Mouse (Mus musculus) limb, embryonic 12.5 days (tissue): Measurements from ENCODE around the gene Vav1. TPM values are rescaled to one million over a fixed set of nuclear protein-coding genes. Genes with fewer than 3 reads are reported as not detected.
A peak's percentile ranks its signal among the peaks of the same experiment; 100 is the strongest.

Experiments
- ATAC-seq: fragments of 200-750 bp; cut with Nextera tagmentation; 2 replicates; pipeline ENCODE4 v1.8.0; 2017; ENCODE audit warnings: low read depth, moderate TSS enrichment; ENCODE audit not compliant: insufficient number of reproducible peaks, insufficient read depth, low FRiP score, low TSS enrichment
- H3K27ac ChIP-seq: fragments of 300-500 bp; sonication (generic); 2 replicates; pipeline ENCODE4 v1.5.1; 2016; ENCODE audit warnings: mild to moderate bottlenecking, moderate library complexity
- H3K27me3 ChIP-seq: fragments of 300-500 bp; sonication (generic); 2 replicates; pipeline ENCODE4 v1.6.1; 2016; ENCODE audit warnings: mild to moderate bottlenecking, moderate library complexity
- H3K36me3 ChIP-seq: fragments of 300-500 bp; sonication (generic); 2 replicates; pipeline ENCODE4 v1.6.1; 2016; ENCODE audit warnings: mild to moderate bottlenecking, moderate library complexity
- H3K4me1 ChIP-seq: fragments of 300-500 bp; sonication (generic); replicated peaks from 2 replicates; pipeline ENCODE4 v1.6.1; 2016
- H3K4me2 ChIP-seq: fragments of 300-500 bp; sonication (generic); 2 replicates; pipeline ENCODE4 v1.6.1; 2016; ENCODE audit warnings: mild to moderate bottlenecking, moderate library complexity
- H3K4me3 ChIP-seq: fragments of 300-500 bp; sonication (generic); replicated peaks from 2 replicates; pipeline ENCODE4 v1.5.1; 2016; ENCODE audit warnings: mild to moderate bottlenecking
- H3K9ac ChIP-seq: fragments of 300-500 bp; sonication (generic); replicated peaks from 2 replicates; pipeline ENCODE4 v1.6.1; 2016; ENCODE audit warnings: mild to moderate bottlenecking, moderate library complexity
- H3K9me3 ChIP-seq: fragments of 300-500 bp; sonication (generic); 2 replicates; pipeline ENCODE4 v1.6.1; 2016; ENCODE audit warnings: mild to moderate bottlenecking, moderate library complexity
- WGBS: fragments of 180-500 bp; shearing (Covaris S2); methylation state at CpG from one replicate; pipeline ENCODE4 v1.1.7; 2016; 5-methylcytosine and 5-hydroxymethylcytosine counted together
- polyA plus RNA-seq: library from polyadenylated mRNA; unstranded; fragments of >200 nt; fragmentation: Nextera tagmentation; extraction: Ambion mirVana; gene quantifications from 2 replicates; pipeline ENCODE4 v1.2.1, GENCODE M21; 2016

Gene Vav1
- polyA plus RNA-seq, 1 experiment from 2014 or later, result 1.8 TPM

DNA sequence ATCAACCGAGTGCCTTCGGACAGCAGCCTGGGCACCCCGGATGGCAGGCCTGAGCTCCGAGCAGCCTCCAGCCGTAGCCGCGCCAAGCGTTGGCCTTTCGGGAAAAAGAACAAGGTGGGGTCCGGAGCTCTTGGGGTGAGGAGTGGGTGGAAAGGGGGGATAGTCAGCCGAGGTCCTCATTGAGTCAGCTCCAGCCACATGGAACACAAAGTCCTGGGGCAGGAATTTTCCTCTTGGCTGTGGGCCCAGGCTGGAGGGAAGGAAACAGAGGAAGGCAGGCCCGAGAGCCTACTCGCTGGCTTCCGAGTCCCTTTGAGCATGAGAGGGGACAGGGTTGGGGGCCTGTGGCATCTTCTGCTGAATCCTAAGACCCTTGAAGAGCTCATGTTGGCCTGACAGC, 23.5 kb upstream of the Vav1 start:
- H3K27ac ChIP-seq, result no peak overlapping the region
- ATAC-seq, result no peak
- H3K4me3 ChIP-seq, result no peak overlapping the region
- no peaks in the 10 kb centered on the region for H3K27me3 ChIP-seq
- H3K36me3 ChIP-seq, result peaks cover 72% of the 10 kb centered on the region
- H3K4me1 ChIP-seq, result peaks cover 9% of the 10 kb centered on the region; the same call in 1 of the 2 replicates
- H3K9ac ChIP-seq, result no peak overlapping the region
- no peaks in the 10 kb centered on the region for H3K9me3 ChIP-seq
- no peak overlapping the region for H3K4me2 ChIP-seq
- WGBS, result 96% methylated on average over 14 of the region's 14 CpGs

- WGBS, result 94% methylated on average over 22 of the region's 22 CpGs
- no peaks in the 10 kb centered on the region for H3K27me3 ChIP-seq
Measured at GRCm38 (mm10) chr17:57256921-57257485, 21.9 kb upstream of the Vav1 start.

DNA sequence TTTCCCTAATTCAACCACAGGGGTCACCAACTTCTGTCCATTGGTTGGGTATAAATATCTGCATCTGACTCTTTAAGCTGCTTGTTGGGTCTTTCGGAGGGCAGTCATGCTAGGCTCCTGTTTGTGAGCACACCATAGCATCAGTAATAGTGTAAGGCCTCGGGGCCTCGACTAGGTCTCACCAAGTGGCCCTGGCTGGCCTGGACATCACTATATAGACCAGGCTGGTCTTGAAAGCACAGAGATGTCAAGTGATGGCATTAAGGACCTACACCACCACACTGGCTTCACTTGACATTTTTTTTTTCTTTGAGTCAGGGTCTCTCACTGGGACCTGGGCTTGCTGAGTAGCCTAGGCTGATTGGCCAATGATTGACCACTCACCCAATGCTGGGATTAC, 20.7 kb upstream of the Vav1 start:
- H3K4me3 ChIP-seq, result no peak overlapping the region
- no peak for ATAC-seq
- peaks cover 99% of the 10 kb centered on the region for H3K36me3 ChIP-seq

More at GRCm38 (mm10) chr17:57256921-57257485, 21.9 kb upstream of the Vav1 start:
- no peak overlapping the region for H3K9ac ChIP-seq
- no peak for ATAC-seq
- H3K4me1 ChIP-seq, result no peaks in the 10 kb centered on the region
- H3K27ac ChIP-seq, result no peak overlapping the region
- H3K4me3 ChIP-seq, result no peak overlapping the region
- peaks cover 89% of the 10 kb centered on the region for H3K36me3 ChIP-seq
- H3K4me2 ChIP-seq, result no peak overlapping the region
- H3K9me3 ChIP-seq, result no peaks in the 10 kb centered on the region

DNA sequence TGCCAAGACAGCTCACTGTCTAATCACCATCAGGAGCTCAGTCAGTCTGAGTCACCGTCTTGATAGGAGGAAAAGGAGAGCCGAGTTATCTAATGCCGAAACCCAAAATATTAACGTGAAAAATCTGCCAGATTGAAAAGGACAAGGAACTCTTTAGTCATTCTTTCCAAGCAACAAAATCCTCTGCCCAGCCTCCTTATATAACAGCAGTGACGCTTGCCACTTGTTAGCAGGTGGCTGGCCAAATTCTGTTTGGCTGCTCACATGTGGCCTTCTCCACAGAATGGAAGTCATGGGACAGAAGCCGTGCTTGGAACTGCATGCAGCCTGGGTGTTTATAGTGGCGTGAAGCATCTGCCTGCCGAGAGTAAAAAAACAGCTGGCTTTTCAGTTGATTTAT, 19.2 kb upstream of the Vav1 start:
- peaks cover 94% of the 10 kb centered on the region for H3K36me3 ChIP-seq
- 89% methylated on average over 8 of the region's 8 CpGs for WGBS

More for the DNA sequence above, 20.7 kb upstream of the Vav1 start:
- Histone ChIP-seq H3K27me3 (no peaks in the 10 kb centered on the region), H3K9ac (no peak overlapping the region), H3K9me3 (no peaks in the 10 kb centered on the region), H3K4me2 (no peak overlapping the region), H3K27ac (no peak overlapping the region), H3K4me1 (no peaks in the 10 kb centered on the region)
- WGBS, result 95% methylated on average over 3 of the region's 3 CpGs

GRCm38 (mm10) chr17:57260351-57260750, 18.5 kb upstream of the Vav1 start:
- Histone ChIP-seq H3K4me2 (no peak overlapping the region), H3K4me1 (0 out of 2 replicates have a peak, but pooled peaks cover 3% of the 10 kb centered on the region), H3K27ac (no peak overlapping the region), H3K9me3 (no peaks in the 10 kb centered on the region), H3K9ac (no peak overlapping the region), H3K27me3 (no peaks in the 10 kb centered on the region), H3K4me3 (no peak overlapping the region), H3K36me3 (peaks cover 88% of the 10 kb centered on the region)
- WGBS, result 93% methylated on average over 9 of the region's 9 CpGs
- ATAC-seq, result no peak

More for the DNA sequence above, 19.2 kb upstream of the Vav1 start:
- ATAC-seq, result no peak
- H3K27me3 ChIP-seq, result no peaks in the 10 kb centered on the region
- H3K9me3 ChIP-seq, result no peaks in the 10 kb centered on the region
- H3K4me1 ChIP-seq, result no peaks in the 10 kb centered on the region
- H3K27ac ChIP-seq, result no peak overlapping the region
- no peak overlapping the region for H3K4me3 ChIP-seq
- H3K4me2 ChIP-seq, result no peak overlapping the region
- no peak overlapping the region for H3K9ac ChIP-seq

- Histone ChIP-seq H3K9me3 (no peaks in the 10 kb centered on the region), H3K4me3 (no peak overlapping the region), H3K4me2 (no peak overlapping the region), H3K36me3 (peaks cover 79% of the 10 kb centered on the region), H3K9ac (no peak overlapping the region), H3K27me3 (no peaks in the 10 kb centered on the region), H3K27ac (no peak overlapping the region), H3K4me1 (0 out of 2 replicates have a peak, but pooled peaks cover 5% of the 10 kb centered on the region)
- 91% methylated on average over 4 of the region's 4 CpGs for WGBS
- no peak for ATAC-seq
Measured at GRCm38 (mm10) chr17:57261286-57261685, 17.6 kb upstream of the Vav1 start.

GRCm38 (mm10) chr17:57261796-57262195, 17.1 kb upstream of the Vav1 start:
- no peak overlapping the region for H3K9ac ChIP-seq
- H3K4me2 ChIP-seq, result no peak overlapping the region
- H3K9me3 ChIP-seq, result no peaks in the 10 kb centered on the region
- no peak overlapping the region for H3K27ac ChIP-seq
- ATAC-seq, result no peak
- H3K27me3 ChIP-seq, result no peaks in the 10 kb centered on the region
- H3K4me3 ChIP-seq, result no peak overlapping the region
- 0 out of 2 replicates have a peak, but pooled peaks cover 5% of the 10 kb centered on the region for H3K4me1 ChIP-seq
- H3K36me3 ChIP-seq, result peaks cover 74% of the 10 kb centered on the region
- WGBS, result 57% methylated on average over 1 of the region's 1 CpGs

DNA sequence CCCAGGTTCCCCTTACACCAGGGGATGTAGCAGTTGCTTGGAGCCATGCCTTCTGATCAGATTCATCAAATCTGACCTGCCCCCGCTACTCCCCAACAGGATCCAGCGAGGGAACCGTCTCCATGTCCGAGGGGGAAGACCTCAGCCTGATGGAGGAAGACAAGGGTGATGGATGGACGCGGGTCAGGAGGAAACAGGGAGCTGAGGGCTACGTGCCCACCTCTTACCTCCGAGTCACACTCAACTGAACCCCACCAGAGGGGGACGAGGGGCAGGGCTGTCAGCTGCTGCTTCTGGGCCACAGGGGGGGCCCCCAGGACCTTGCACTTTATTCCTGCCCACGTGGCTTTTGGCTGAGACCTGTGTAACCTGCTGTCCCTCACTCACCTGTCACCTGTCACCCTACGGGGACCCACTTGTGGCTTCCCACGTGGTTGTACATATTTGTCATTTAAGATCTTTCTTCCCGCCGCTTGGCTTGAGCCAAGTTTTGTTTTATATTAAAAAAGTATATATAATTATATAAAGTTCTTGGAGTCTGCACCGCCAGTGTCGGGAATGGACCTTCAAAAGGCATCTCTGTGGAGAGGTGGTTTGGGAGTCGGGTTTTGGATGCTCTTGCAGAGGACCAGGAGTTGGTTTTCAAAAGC, 15.9 kb upstream of the Vav1 start:
- H3K27me3 ChIP-seq, result no peaks in the 10 kb centered on the region
- H3K9me3 ChIP-seq, result no peaks in the 10 kb centered on the region
- H3K4me2 ChIP-seq, result no peak overlapping the region
- 0 out of 2 replicates have a peak, but pooled peaks cover 5% of the 10 kb centered on the region for H3K4me1 ChIP-seq
- 89% methylated on average over 17 of the region's 17 CpGs for WGBS
- no peak overlapping the region for H3K4me3 ChIP-seq
- H3K27ac ChIP-seq, result no peak overlapping the region
- H3K36me3 ChIP-seq, result peaks cover 62% of the 10 kb centered on the region
- ATAC-seq, result no peak
- H3K9ac ChIP-seq, result no peak overlapping the region

- no peaks in the 10 kb centered on the region for H3K9me3 ChIP-seq
- ATAC-seq, result no peak
- 0 out of 2 replicates have a peak, but pooled peaks cover 5% of the 10 kb centered on the region for H3K4me1 ChIP-seq
- H3K27ac ChIP-seq, result no peak overlapping the region
- H3K4me3 ChIP-seq, result no peak overlapping the region
- H3K4me2 ChIP-seq, result no peak overlapping the region
- no peaks in the 10 kb centered on the region for H3K27me3 ChIP-seq
- peaks cover 51% of the 10 kb centered on the region for H3K36me3 ChIP-seq
- no peak overlapping the region for H3K9ac ChIP-seq
- WGBS, result 85% methylated on average over 2 of the region's 2 CpGs
Measured at GRCm38 (mm10) chr17:57264164-57264563, 14.7 kb upstream of the Vav1 start.

DNA sequence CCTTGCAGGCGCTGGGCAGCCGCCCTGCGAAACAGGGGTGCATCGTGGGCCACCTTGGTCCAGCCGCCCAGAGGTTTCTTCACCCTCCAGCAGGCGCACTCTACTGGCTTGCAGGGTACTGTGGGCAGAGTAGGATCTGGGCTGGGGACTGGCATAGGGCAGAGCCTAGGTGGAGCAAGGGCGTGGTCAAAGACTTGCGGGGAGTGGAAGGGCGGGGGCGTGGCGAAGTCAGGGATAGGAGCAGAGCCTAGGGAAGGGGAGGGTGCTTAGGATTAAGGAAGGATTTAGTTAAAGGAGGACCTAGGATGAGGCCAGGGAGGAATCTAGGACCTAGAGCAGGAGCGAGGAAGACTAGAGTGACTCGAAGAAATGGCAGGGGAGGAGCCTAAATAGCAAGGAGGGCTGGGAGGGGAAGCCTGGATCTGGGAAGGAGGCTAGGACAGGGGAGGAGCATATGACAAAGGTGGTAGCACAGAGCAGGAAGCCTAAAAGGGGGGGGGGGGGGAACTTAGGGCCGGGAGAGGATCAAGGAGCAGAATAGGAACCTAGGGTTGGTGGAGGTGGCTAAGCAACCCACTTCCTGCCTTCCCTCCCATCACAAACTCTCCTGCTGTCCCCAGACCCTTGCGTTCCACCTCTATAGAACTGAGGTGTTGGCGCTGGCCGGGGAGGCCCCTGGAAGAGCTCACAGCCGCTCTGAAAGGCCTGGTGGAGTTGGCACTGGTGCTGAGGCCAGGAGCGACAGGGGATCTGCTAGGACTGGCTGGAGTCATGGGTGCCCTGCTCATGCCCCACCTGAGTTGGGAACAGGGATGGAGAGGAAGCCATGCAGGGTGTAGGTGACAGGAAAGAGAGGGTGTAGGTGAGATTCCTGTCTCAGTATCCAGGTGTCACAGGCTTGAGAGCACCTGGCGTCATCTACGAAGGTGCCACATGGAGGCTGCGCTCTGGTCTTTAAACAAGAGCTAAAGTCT, 13.6 kb upstream of the Vav1 start:
- Histone ChIP-seq H3K27me3 (no peaks in the 10 kb centered on the region), H3K9ac (no peak overlapping the region), H3K4me2 (peak overlapping the region; percentile 43), H3K27ac (no peak overlapping the region), H3K36me3 (peaks cover 40% of the 10 kb centered on the region), H3K9me3 (no peaks in the 10 kb centered on the region), H3K4me3 (peak overlapping the region; percentile 17; the same call in 1 of the 2 replicates), H3K4me1 (0 out of 2 replicates have a peak, but pooled peaks cover 5% of the 10 kb centered on the region)
- WGBS, result 24% methylated on average over 22 of the region's 22 CpGs
- ATAC-seq, result peak; percentile 59; the same call in 1 of the 2 replicates
